Mouse (Mus musculus) cerebellum, adult 8-10 months (tissue): ENCODE measurements around the gene Rab42.
"Not testable (repeated sequence)": the region's sequence is repeated elsewhere in the genome, so short reads cannot be mapped to it uniquely, and the experiment has no call there.

Experiments used
- DNase-seq: peaks from one replicate; pipeline ENCODE4 v3.0.0; 2022

The Rab42 gene

DNA sequence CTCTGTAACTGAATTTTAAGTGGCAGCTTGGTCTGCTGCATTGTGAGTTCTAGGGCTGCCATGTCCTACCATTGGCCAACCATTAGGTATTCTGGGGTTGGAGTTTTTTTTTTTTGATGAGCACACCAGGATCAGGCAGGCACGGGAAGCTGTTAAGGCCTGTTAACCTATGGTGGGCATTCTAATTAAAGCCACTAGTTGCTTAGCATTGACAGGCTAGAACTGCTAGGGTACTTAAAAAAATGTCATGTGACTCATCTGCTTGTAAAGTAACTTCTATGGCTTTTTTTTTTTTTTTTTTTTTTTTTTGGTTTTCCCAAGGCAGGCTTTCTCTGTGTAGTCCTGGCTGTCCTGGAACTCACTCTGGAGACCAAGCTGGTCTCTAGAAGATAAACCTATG is 8.0 kb upstream of the Rab42 start:
- no peak for DNase-seq

DNA sequence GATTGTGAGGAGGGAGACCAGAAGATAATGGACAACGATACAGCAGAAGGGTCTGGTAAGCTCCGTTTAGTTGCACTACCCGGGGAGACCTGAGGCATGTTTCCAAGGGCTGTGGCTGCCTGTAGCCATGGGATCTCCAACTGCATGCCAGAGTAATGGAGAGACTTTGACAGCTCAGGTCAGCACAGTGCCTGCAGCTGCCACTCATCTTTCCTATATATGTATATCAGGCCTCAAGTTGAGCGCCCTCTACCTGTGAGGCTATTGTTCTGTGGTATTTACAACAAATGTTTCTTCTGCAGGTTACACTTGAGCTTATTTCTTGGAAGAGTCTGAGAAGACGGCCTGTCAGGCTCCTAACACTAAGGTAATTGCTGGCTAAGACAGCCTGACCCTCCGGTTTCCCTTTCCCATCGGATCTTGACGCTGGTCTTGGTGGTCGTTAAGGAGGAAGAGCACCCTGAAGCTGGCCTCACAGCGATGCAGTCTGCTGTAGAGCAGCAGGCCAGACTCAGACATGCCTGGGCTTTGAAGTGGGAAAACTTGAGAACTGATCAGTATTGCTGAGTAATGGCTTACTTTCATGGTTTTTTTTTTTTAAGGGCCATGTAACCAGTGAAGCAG is 6.8 kb upstream of the Rab42 start:
- DNase-seq: no peak

DNA sequence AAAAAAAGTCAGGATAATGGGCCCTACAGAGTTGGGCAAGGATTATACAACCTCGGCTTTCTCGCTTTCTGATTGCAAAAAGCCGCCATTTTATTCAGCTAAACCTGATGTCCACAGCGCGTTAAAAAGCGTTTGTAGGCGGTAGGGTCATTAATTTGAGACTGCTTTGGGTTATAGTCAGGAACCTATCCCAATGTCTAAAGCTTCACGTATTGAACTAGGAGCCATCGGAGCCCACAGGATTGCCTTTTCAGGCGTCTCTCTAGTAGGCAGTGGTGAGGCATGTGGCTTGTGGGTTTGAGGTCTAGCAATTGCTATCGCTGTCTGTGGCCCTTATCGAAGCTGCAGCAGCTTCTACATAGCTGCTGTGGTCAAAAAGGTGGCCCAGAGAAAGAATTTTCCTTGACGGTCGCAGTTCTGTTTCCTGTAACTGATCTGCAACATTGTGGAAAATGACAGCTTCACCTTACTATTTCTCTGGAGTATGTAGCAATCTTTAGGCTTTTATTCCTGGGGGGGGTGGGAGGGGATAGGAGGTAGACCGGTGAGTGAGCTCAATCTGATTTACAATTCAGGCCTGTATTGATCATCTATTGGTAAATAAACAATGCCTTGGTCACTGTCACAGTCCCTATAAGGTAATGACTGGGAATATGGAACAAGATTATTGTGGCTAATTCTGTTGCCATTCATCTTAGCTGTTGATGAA is 6.1 kb upstream of the Rab42 start:
- DNase-seq: no peak

DNA sequence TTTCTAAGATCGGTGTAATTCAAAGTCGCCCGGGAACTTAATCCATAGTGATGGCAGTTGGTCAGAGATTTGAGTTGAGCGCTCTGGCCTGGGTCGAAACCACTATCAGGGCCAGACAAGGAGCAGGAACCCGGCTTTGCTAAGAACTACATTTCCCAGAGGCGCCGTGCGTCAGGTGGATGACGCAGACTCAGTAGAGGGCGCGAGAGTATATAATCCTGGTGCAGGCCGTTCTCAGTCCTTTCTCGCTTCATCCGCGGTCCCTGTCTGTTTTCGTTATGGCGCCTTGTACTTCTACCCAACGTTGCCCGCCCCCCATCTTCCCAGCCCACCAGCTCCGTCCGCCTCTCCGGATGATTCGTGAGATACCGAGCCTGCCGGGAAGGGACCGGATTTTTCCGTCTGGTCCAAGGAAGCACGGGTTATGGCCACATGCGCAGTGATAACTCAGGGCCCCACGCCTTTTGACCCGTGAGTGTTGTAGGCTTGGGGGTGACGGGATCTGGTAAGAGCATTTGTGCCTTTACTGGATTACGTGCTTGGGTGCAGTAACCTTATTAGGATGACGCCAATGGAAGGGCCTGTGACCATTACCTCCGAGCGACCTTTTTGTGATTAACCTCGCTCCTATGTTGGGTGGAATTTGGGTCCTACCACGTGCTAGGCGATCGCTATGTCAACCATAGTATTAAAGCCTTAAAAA is 5.4 kb upstream of the Rab42 start:
- peak; percentile 87 for DNase-seq

DNA sequence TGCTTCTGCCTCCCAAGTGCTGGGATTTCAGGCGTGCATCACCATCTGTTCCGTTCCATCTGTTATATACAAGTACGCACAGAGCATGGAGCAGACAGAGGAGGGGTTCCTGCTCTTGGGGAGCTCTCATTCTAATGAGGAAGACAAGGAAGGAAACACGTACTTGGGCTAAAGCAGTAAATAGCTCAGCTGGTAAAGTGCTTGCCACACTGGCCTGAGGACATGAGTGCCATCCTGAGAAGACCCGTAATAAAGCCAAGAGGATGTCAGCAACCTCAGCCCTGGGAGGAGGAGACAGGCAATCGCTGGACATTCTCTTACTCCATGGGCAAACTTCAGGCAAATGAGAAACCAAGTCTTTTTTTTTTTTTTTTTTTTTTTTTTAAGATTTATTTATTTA is 2.8 kb upstream of the Rab42 start:
- DNase-seq: no peak

DNA sequence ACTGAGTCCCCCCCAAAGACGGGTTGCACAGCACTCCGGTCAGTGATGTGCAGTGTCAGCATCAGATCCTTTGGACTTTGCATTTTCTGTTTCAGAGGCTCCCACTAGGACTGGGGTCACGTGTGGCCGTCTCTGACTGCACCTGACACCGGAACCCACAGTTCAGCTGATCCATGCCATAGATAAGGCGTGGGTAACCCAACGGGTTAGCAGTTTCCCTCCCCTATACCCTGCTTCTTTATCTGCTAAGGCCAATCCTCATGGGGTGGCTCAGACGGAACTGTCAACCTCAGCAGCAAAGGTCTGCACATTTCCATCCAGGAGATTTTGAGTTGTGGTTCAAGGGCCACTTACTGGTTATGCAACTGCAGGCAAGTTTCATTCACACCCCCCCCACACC is 2.1 kb upstream of the Rab42 start:
- no peak for DNase-seq

DNA sequence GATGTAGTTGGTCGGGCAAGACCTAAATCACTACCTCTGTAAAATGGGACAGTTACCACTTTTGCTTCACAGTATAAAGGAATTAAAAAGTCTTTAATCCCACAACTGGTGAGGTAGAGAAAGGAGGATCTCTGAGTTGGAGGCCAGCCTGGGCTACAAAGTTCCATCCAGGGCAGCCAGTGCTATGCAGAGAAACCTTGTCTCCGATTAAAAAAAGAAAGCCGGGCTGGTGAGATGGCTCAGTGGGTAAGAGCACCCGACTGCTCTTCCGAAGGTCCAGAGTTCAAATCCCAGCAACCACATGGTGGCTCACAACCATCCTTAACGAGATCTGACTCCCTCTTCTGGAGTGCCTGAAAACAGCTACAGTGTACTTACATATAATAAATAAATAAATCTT is 299 bp upstream of the Rab42 start:
- DNase-seq: not testable (repeated sequence)

DNA sequence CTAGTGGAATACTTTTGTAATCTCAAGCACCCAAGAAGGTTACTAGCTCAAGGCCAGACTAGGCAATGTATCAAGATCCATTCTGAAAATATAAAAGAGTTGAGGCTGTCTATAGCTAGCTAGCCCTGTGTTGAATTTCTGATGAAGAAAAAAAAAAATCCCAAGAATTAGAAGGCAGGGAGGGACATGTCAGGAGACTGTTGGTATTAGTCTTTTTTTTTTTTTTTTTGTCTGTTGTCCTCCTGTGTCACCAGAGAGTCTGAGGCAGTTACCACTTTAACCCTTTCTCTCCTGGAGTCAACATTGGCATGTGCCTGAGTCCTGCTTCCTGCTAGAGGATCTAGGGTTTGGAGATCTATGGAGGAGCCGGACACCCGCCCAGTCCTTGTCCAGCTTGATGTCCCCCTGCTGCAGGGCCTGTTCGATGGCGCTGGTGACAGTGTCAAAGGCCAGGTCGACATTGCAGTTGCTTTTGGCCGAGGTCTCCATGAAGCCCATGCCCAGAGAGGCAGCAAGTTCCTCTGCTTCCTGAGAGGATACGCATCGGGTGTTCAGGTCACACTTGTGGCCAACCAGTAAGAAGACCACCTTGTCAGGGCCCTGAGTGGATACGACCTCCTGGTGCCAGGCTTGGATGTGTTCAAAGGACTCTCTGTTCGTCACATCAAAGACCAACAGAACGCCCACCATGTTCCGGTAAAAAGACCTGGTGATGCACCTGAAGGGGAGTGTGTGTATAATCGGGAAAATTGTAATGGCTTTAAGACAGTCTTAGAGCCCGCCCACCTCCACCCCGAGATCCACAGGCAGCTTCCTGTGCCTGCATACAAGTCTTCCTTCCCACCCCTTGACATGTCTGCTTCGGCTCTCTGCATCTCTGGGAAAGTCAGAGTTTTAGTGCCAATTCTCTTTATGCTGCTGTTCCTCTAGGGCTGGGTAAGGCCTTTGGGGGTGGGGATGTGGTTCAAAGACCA is 933 bp downstream of the Rab42 start:
- no peak for DNase-seq

DNA sequence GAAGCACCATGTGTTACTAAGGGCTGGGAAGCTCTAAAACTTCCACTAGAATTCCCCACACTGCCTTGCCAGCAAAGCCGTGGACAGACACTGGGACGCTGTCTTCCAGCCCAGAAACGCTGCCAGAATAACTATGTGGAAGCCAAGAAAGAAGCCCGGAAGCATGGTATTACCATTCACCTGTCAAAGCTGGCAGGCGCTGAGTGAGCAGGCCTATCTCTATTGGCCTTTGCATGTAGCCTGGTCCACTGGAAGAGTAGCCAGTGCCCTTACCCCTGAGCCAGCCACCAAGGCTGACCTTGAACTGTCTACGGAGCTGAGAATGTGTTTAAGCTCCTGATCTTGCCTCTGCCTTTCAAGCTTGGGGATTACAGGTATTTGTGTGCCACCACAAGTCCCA is 1.7 kb downstream of the Rab42 start:
- no peak for DNase-seq

DNA sequence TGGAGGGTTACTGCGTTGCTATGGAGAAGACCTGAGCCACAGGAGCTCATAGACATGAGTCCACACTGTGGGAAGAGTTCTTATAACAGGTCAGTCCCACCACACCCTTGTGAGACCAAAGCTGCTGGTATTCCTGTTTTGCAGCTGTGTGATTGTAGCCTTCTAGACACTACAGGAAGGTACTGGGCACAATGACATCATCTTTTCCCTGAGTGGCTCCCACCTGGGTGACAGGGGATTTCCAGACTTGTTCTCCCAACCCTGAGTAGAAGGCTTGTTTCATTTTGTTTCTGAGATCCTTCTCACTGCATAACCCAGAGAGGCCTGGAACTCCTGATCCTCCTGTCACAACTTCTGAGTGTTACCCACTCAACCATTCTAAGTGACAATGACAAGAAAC is 3.3 kb downstream of the Rab42 start:
- no peak for DNase-seq

DNA sequence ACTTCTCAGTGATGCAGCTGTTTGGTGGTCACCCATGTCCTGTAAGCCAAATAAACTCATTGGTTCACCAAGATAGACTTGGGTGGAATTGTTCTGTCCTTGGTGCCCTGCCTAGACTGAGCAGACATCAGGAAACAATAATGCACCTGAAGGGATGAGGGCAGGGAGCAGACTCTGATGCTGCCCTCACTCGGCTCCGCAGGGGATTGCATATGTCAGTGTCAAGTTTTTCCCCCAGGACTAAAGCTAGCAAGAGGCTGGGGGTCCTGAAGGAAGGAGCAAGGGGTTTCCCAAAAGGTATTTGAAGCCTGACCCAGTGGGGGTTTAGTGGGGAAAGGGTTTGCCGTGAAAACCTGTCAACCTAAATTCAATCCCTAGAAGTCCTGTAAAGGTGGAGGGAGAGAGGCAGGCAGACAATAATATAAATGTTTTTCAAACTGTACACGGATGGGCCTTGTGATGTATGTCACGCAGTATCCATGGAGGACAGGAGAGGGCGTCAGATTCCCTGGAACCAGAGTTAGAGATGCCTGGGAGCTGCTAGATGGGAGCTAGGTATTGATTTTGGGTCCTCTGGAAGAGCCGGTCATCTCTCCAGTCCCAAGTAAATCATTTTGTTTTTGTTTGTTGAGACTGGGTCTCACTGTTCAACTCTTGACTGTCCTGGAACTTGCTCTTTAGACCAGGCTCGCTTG is 7.3 kb downstream of the Rab42 start:
- DNase-seq: no peak

DNA sequence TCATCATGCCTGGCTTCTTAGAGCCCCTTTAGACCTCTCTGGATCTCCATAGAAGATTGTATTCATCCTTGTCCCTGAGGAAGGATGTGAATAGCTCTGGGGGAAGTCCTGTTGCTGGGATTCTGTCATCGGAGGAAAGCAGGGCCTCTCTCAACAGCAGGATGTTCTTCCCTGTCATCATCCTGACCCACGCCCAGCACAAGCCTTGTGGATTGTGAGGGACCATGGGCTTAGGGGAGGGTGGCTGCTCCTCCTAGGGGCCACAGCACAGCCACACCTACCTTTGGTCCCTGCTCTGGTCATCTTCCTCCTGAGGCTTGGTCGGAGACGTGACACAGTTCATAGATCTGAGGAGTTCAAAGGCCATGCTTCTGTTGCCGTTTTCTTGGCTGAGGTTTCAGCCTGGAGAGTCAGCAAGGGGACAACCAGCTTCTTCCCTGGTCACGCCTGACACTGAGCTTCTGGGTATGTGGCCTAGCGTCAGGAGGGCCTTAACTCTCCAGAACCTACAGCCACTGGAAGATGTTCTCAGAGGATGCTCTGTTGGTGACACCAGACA is 9.4 kb downstream of the Rab42 start:
- DNase-seq: no peak

DNA sequence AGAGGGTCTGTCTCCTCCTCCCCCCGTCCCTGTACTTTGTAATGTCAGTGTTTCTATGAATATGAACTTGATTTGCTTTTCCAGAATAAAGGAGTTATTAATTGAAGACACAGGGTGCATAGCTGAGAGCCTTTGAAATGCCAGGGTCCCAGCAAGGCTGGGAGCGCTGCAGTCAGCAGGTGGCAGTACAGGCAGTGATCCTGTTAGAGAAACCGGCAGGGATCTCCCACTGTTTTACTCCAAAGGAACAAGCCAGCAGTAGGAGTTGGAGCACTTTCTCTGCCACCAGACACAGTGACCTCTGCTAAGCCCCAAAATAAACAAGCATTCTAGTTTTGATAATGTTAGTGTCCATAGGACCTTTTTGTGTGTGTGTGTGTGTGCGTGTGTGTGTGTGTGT is 10.2 kb downstream of the Rab42 start:
- DNase-seq: no peak

DNA sequence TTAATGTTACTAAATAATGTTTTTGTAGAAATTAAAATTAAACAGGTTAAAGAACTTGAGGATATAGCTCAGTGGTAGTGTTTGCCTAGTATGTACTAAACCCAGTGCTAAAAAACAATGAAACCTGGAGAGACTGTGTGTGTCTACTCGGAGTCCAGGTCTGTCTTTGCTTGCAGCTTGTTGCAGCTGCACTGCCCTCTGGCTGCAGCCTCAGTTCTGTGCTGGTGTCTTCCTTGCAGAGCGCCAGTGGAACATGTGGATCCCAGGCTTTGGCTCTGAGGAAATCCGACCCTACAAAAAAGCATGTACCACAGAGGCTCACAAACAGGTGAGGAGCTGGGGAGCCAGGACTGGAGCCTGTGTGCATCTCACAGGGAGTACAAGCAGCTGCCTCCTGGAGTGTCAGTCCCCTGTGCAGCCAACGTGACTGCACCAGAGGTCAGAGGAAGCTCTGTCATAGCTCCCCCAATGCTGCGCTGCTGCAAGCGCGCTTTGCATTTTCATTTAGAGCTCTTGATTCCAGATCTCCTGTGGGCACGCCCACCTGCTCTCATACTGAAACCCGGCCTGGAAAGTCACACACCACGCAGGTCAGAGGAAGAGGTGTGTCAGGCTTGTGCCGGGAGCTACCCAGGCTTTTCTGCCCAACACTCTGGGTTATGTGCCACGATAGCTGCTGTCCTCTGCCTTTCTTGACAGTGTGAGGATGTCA is 11.4 kb downstream of the Rab42 start:
- no peak for DNase-seq

DNA sequence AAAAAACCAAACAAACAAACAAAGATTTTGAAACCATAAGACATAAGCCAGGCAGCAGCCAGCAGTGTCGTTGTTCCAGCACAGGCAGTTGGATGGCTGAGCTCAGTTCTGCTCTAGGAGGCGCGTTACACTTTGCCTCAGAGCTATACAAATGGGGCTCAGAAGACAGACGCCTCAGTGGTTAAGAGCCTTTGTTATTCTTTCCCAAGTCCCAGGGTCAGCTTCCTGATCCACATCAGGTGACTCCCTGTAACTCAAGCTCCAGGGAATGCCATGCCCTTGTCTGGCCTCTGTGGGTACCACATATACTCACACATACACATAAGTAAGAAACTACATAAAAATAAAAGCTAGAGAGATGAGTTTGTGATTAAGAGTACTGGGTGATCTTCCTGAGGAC is 12.1 kb downstream of the Rab42 start:
- no peak for DNase-seq

DNA sequence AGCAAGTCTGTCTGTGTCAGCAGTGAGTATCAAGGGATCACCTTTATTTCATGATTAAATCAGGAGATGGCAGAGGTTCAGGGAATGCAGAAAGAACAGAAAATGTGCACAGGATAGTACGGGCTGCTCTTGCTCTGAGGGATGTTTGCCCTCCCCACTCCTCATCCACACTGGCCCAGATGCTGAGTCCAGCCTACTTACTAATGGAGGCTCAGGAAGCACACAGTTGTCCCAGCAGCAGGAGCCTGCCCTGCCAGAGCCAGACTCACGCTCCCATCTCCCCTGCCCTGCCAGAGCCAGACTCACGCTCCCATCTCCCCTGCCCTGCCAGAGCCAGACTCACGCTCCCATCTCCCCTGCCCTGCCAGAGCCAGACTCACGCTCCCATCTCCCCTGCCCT is 14.3 kb downstream of the Rab42 start:
- not testable (repeated sequence) for DNase-seq

DNA sequence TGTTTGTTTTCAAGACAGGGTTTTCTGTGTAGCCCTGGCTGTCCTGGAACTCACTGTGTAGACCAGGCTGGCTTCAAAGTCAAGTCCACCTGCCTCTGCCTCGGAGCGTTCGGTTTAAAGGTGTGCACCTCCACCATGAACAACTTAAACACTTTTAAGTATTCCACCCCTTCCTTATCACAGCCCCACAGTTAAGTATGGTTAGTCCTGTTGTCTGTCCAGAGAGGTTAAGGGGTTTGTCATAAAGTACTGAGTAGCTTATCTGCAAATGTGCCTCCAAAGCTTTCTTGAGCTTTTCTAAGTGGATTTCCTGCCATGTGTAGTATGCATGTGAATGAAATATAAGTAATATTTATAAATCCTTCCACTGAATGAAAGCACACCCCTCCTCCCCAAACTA is 27.2 kb downstream of the Rab42 start:
- DNase-seq: no peak

DNA sequence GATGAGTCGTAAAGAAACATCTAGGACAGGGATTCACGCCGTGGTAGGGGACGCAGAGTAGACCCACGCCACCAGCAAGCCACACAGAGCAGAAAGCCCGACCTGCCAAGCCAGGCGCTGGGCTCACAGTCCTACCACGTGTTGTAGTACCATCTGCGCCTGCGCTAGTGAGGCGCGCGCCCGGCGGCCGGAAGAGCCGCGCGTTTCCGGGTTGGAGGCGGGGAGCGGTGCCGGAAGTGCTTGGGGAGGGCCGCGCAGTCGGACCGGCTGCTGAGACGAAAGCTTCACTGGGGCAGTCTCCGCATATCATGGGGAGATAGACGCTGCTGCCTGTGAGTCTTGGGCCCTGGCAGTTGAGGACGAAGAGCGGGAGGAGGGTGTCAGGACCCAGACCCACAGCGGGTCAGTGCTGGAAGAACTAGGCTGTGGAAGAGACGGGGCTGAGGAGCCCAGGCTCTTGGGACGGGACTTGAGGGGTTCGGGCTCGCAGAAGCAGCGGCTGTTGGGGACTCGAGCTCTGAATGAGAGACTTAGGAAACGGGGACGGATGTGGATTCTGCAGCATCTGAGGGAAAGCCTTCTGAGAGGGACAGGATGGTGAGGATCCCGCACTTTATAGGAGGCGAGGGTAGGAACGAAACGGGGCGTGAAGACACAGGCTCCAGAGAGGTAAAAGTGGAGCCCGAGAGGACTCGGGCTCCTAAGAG is 28.9 kb downstream of the Rab42 start, which contains the start of gene Taf12:
Taf12 (plus strand) TSS at position 220 of the 707 bp plus-strand sequence.
- DNase-seq: peak; percentile 90

DNA sequence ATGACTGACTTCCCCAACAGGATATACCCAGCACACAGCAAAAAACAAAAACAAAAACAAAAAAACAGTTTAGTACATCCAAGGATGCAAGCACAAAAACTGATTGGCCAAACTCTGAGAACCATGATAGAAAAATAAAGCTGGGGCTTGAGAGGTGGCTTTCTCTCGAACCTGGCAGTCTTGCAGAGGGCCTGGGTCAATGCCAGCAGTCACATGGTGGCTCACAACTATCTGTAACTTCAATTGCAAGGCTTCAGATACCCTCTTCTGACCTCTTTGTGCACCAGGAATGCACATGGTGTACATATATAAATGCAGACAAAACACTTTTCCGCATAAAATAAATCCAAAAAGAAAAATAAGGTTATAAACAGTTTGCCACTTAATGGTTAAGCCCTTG is 30.0 kb downstream of the Rab42 start:
- no peak for DNase-seq

DNA sequence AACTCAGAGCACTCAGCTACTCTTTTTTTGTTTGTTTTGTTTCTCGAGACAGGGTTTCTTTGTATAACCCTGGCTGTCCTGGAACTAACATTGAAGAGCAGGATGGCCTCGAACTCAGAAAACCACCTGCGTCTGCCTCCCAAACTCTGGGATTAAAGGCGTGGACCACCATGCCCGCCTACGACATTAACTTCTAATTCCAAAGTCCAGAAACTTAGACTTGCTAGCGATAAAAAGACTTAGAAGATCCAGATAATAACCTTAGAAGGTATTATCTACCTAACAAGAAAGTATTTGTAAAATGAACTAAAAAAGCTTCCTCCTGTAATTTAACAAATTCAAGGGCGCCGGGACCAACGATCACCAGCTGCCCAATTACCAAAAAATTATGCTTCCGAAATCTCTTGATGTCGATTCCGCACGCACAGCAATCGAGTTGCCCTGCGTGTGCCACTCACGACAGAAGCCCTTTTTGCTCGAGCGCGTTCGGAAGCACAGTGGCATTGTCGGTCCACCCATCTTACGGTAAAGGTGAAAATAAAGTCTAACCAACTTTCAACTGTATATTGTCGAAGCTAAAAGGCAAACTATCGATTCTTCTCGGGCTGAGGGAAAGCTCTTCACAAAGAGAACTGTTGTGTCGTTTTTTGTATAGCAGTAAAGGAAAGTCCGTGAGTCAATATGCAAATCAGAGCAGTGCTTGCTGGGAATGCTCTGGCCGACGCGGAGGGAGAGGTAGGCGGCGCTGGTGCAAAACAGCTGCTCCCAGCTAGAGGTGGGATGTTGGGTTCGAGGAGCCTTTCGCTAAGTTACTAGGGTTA is 33.2 kb downstream of the Rab42 start:
- DNase-seq: peak; percentile 82
